ENCODE assay signal across 13 mouse cellular contexts in genomic region chr2:157116964-157117363, GRCm38 (mm10). TPM values are rescaled to one million over a fixed set of nuclear protein-coding genes. Genes with fewer than 3 reads are reported as not detected.
DNase-seq lines count a peak whose midpoint lies in the region; ATAC-seq and TF ChIP-seq lines count a peak whose summit lies in the region.
"Had no signal": no experiment of that assay in that cellular context is flagged by ENCODE, and none has a peak within 500 bp of the region (broad histone marks: within the 10 kb centered on the region; RNA-seq: fewer than 3 reads in every experiment).

No protein-coding gene starts in this region.

- H3K4me3 ChIP-seq in layer of hippocampus, adult 2 months, result no peak overlapping the region
- H3K4me3 ChIP-seq: forebrain, embryonic 15.5 days had no signal

- peak; percentile 21 for ATAC-seq in CD4-positive, CD25-positive, alpha-beta regulatory T cell, adult 4 months
- ATAC-seq: forebrain, embryonic 15.5 days had no signal

- TF ChIP-seq CTCF in layer of hippocampus, adult 2 months (conservative IDR thresholded peaks at IDR 0.05), result peak; percentile 90

- no peak overlapping the region for H3K27ac ChIP-seq in layer of hippocampus, adult 2 months
- H3K27ac ChIP-seq: forebrain, embryonic 15.5 days had no signal

- peak in 1 of 2 experiments; percentile 47 for DNase-seq in layer of hippocampus, adult 2 months (ENCODE audit: low spot score in 2 of 2)
- DNase-seq in layer of hippocampus, adult 8-10 months (ENCODE audit: low spot score in 2 of 2), result no peak
- peak; percentile 60 for DNase-seq in ZHBTc4 (ENCODE audit: low read depth, low spot score)
- peak; percentile 52 for DNase-seq in hindlimb bud, embryonic 11.5 days (ENCODE audit: extremely low spot score, low read depth, low spot score)
- DNase-seq in layer of hippocampus, adult 9-10 months (ENCODE audit: low spot score), result no peak
- no peak for DNase-seq in layer of hippocampus, postnatal 36 days
- no peak for DNase-seq in gastrocnemius, postnatal 4 days (ENCODE audit: low spot score in 2 of 2)
- DNase-seq: adrenal gland, postnatal 36 days; lung, postnatal 36 days; right cerebral cortex, adult 18-20 months had no signal

RNA-seq across cellular contexts. Expression of gene Samhd1, which starts 18.1 kb away (rescaled TPM):
- 10 to 100 TPM; 14.3 to 16.8 TPM for total RNA-seq in layer of hippocampus, adult 2 months (2021)
- total RNA-seq in layer of hippocampus, adult 8-10 months (2022), result 10 to 100 TPM; 15.7 to 19.7 (median 18.4) TPM
- 100 to 1,000 TPM; 611 to 673 TPM for polyA plus RNA-seq in CD4-positive, CD25-positive, alpha-beta regulatory T cell, adult 4 months (2017; shearing (Covaris generic))
- 10 to 100 TPM; 15.8 to 16.0 TPM for total RNA-seq in layer of hippocampus, postnatal 36 days (2021)
- total RNA-seq in gastrocnemius, postnatal 4 days (2021), result 10 to 100 TPM; 23.4 to 23.6 TPM

RNA-seq across cellular contexts. Expression of gene Tldc2, which starts 30.1 kb away (rescaled TPM):
- not detected for total RNA-seq in layer of hippocampus, adult 2 months (2021)
- not detected for total RNA-seq in layer of hippocampus, adult 8-10 months (2022)
- not detected for polyA plus RNA-seq in CD4-positive, CD25-positive, alpha-beta regulatory T cell, adult 4 months (2017; shearing (Covaris generic))
- total RNA-seq in layer of hippocampus, postnatal 36 days (2021), result not detected
- not detected for total RNA-seq in gastrocnemius, postnatal 4 days (2021)
- total RNA-seq: adrenal gland, postnatal 36 days had no signal
- polyA plus RNA-seq: forebrain, embryonic 15.5 days; intestine, embryonic 14.5 days had no signal

RNA-seq across cellular contexts. Expression of gene Soga1, which starts 37.9 kb away (rescaled TPM):
- 10 to 100 TPM; 31.4 to 36.3 TPM for total RNA-seq in layer of hippocampus, adult 2 months (2021)
- total RNA-seq in layer of hippocampus, adult 8-10 months (2022), result 10 to 100 TPM; 30.9 to 38.3 (median 34.4) TPM
- under 1 TPM in 1 of 2 experiments, not detected in 1; 0.16 TPM for polyA plus RNA-seq in CD4-positive, CD25-positive, alpha-beta regulatory T cell, adult 4 months (2017; shearing (Covaris generic))
- total RNA-seq in layer of hippocampus, postnatal 36 days (2021), result 10 to 100 TPM; 37.4 to 37.6 TPM
- 10 to 100 TPM; 33.7 to 34.6 TPM for total RNA-seq in gastrocnemius, postnatal 4 days (2021)

Comparison
In these comparisons a context has a peak if more than half of its experiments do, and no peak if none do; other contexts are left out.
1. DNase-seq: peak in ZHBTc4 (single experiment) and hindlimb bud, embryonic 11.5 days (single experiment); none in layer of hippocampus, adult 8-10 months (0 of 2), layer of hippocampus, adult 9-10 months (single experiment), layer of hippocampus, postnatal 36 days (0 of 2) and gastrocnemius, postnatal 4 days (0 of 2).